Mouse (Mus musculus) granulocyte monocyte progenitor cell, adult 5-6 weeks (primary cell): ENCODE measurements around the gene Nfatc4. TPM values are rescaled to one million over a fixed set of nuclear protein-coding genes. Genes with fewer than 3 reads are reported as not detected.
A peak's percentile ranks its signal among the peaks of the same experiment; 100 is the strongest.

Experiments
- ATAC-seq: replicated peaks from 2 replicates; pipeline ENCODE4 v1.8.0; 2016; ENCODE audit warnings: mild to moderate bottlenecking, moderate TSS enrichment, inconsistent platforms; ENCODE audit not compliant: poor library complexity, severe bottlenecking
- total RNA-seq, 2 experiments: library from RNA; stranded (forward) in 1 of 2; stranded (reverse) in 1 of 2; fragments of 200-712, 200-1000 nt in 1 of 2; fragments of >200 nt in 1 of 2; fragmentation: Nextera tagmentation in 1 of 2; gene quantifications; 2 replicates each; pipeline ENCODE4 v1.2.3; 2014 to 2017

The Nfatc4 gene
- total RNA-seq, 2 experiments from 2014 or later = not detected

DNA sequence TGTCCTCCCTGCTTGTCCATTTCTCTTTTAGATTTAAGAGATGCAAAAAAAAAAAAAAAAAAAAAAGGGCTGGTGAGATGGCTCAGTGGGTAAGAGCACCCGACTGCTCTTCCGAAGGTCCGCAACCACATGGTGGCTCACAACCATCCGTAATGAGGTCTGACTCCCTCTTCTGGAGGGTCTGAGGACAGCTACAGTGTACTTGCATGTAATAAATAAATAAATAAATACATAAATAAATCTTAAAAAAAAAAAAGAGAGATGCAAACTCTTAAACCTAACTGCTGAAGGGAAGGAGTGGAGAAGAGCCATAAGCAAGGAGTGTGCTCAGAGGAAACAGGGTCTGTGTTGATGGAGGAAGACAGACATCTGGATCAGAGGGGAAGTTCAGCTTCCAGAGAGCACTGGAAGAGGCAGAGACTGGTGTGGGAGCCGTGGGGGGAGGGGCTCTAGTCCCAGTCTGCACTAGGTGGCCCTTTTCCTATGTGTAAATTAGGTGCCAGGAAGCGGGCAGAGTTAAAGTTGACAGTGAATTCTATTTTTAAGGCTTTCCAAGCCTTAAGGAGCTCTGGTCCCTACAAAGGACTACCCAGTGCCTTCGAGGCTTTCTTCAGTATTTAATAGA, 55.5 kb downstream of the Nfatc4 start:
- no peak for ATAC-seq

DNA sequence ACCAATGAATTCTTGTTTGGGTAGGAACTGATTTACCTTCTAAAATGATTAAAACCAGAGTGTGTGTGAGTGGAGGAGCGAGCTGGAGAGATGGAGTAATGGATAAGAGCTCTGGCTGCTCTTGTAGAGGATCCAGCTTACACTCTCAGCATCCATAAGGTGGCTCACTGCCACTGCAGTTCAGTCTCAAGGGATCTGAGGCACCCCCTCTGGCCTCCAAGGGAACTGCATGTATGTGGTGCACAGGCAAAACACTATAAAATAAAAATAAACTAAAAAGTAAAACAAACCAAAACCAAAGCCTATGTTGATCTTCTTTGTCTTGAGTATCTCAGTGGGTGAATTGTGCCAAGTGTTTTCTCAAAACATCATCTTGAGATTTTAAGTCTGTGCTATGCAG, 56.7 kb downstream of the Nfatc4 start:
- ATAC-seq = peak; percentile 85

DNA sequence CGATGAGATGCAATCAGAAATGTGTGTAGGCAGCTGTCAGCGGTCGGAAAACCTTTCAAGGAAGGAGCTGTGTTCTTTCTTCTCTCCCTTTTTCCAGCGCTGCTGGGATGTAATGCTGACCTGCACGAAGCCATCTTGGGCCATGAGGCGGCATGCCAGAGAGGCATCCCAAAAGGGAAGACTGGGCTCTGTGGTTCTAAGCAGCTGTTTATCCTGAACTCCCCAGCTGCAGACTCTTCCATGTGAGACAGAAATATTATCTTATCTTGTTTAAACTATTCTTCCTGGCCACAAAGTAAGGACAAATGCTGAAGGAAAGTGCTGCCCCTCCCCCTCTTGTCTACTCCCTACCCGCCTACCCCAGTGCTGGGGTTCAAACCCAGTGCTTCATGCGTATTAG, 58.0 kb downstream of the Nfatc4 start:
- ATAC-seq = no peak

DNA sequence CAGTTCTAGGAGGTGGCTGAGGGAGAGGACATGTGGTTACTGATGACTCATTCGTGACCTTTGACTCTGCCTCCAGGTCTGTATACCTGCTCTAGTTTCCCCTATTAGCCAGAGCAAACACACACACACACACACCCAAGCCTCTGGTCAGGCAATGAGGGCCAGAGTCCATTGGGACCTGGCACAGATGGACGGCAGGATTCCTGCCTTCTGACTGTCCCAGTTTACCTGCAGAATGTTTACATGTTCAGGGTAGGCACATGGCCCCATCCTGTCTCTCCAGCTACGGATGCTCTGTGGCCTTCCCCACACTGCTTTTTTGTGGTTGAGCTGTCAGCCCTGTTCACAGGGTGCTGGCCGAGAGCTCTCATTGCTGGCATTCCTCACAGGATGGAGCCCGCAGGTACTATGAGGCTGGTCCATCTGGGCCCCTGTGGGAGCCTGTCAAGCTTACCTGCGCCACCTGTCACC, 59.3 kb downstream of the Nfatc4 start:
- ATAC-seq = no peak

DNA sequence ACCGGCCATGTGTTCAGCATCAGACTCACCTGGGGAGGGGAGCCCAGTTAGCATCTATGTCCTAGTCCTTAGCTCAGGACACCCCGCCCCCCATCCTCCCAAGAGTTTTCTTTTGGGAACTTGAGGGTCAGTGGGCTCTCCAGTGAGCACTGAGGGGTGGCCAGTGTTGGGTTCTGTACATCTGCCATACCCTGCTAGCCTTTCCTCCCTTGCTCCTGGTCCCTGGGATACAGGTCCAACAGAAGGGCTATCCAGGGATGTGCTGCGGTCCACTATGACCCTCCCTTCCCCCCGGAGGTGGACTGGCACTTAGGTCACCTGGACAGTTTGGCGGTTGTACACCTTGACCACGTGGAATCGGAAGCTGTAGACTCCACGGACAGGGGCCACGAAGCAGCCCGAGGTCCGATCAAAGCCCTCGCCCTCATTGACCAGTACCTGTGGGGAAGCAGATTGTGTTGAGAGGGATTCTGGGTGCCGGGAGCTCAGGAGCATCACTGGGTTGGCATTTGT, 60.3 kb downstream of the Nfatc4 start:
- no peak for ATAC-seq

Other genes starting within 250 kb of the Nfatc4 start
Only the 30 nearest of the 34 such genes appear.
- 330 and 352 TPM in 2 replicates for gene Psme2, start 232.0 kb upstream of the Nfatc4 start, total RNA-seq (2014; fragmentation: Nextera tagmentation)
- gene Psme2, start 232.0 kb upstream of the Nfatc4 start, total RNA-seq (2017) = 225 and 247 TPM in 2 replicates
- 20.1 and 21.9 TPM in 2 replicates for gene Rnf31, start 231.4 kb upstream of the Nfatc4 start, total RNA-seq (2014; fragmentation: Nextera tagmentation)
- 9.1 and 19.8 TPM in 2 replicates for gene Rnf31, start 231.4 kb upstream of the Nfatc4 start, total RNA-seq (2017)
- 23.4 and 31.2 TPM in 2 replicates for gene Irf9, start 219.6 kb upstream of the Nfatc4 start, total RNA-seq (2014; fragmentation: Nextera tagmentation)
- gene Irf9, start 219.6 kb upstream of the Nfatc4 start, total RNA-seq (2017) = 21.9 and 27.4 TPM in 2 replicates
- gene Rec8, start 205.1 kb upstream of the Nfatc4 start, total RNA-seq (2014; fragmentation: Nextera tagmentation) = 1.0 TPM in 1 of 2 replicates, not detected in the other
- gene Rec8, start 205.1 kb upstream of the Nfatc4 start, total RNA-seq (2017) = 0.26 TPM in 1 of 2 replicates, not detected in the other
- gene Ipo4, start 187.2 kb upstream of the Nfatc4 start, total RNA-seq (2014; fragmentation: Nextera tagmentation) = 47.3 and 49.7 TPM in 2 replicates
- gene Ipo4, start 187.2 kb upstream of the Nfatc4 start, total RNA-seq (2017) = 14.3 and 25.5 TPM in 2 replicates
- gene Gm49378, start 185.2 kb upstream of the Nfatc4 start, total RNA-seq (2014; fragmentation: Nextera tagmentation) = 8.5 and 9.1 TPM in 2 replicates
- gene Gm49378, start 185.2 kb upstream of the Nfatc4 start, total RNA-seq (2017) = 3.5 and 4.0 TPM in 2 replicates
- 35.0 and 59.0 TPM in 2 replicates for gene Tm9sf1, start 179.3 kb upstream of the Nfatc4 start, total RNA-seq (2014; fragmentation: Nextera tagmentation)
- 48.6 and 52.9 TPM in 2 replicates for gene Tm9sf1, start 179.3 kb upstream of the Nfatc4 start, total RNA-seq (2017)
- gene Tssk4, start 173.0 kb upstream of the Nfatc4 start, total RNA-seq (2014; fragmentation: Nextera tagmentation) = 3.0 TPM in 1 of 2 replicates, not detected in the other
- gene Tssk4, start 173.0 kb upstream of the Nfatc4 start, total RNA-seq (2017) = 1.1 TPM in 1 of 2 replicates, not detected in the other
- gene Mdp1, start 162.6 kb upstream of the Nfatc4 start, total RNA-seq (2014; fragmentation: Nextera tagmentation) = 22.9 and 29.3 TPM in 2 replicates
- 21.5 and 22.6 TPM in 2 replicates for gene Mdp1, start 162.6 kb upstream of the Nfatc4 start, total RNA-seq (2017)
- gene Gmpr2, start 151.2 kb upstream of the Nfatc4 start, total RNA-seq (2014; fragmentation: Nextera tagmentation) = 33.9 and 37.7 TPM in 2 replicates
- 47.1 and 57.0 TPM in 2 replicates for gene Gmpr2, start 151.2 kb upstream of the Nfatc4 start, total RNA-seq (2017)
- gene Nedd8, start 151.0 kb upstream of the Nfatc4 start, total RNA-seq (2014; fragmentation: Nextera tagmentation) = 364 and 474 TPM in 2 replicates
- gene Nedd8, start 151.0 kb upstream of the Nfatc4 start, total RNA-seq (2017) = 274 and 353 TPM in 2 replicates
- 19.0 and 24.0 TPM in 2 replicates for gene Tinf2, start 141.3 kb upstream of the Nfatc4 start, total RNA-seq (2014; fragmentation: Nextera tagmentation)
- 25.7 and 27.0 TPM in 2 replicates for gene Tinf2, start 141.3 kb upstream of the Nfatc4 start, total RNA-seq (2017)
- gene Tgm1, start 109.2 kb upstream of the Nfatc4 start, total RNA-seq (2014; fragmentation: Nextera tagmentation) = 0.85 and 1.8 TPM in 2 replicates
- gene Tgm1, start 109.2 kb upstream of the Nfatc4 start, total RNA-seq (2017) = 1.4 and 4.3 TPM in 2 replicates
- gene Rabggta, start 100.9 kb upstream of the Nfatc4 start, total RNA-seq (2014; fragmentation: Nextera tagmentation) = 17.9 and 20.4 TPM in 2 replicates
- gene Rabggta, start 100.9 kb upstream of the Nfatc4 start, total RNA-seq (2017) = 8.5 and 12.8 TPM in 2 replicates
- gene Dhrs1, start 77.5 kb upstream of the Nfatc4 start, total RNA-seq (2014; fragmentation: Nextera tagmentation) = 54.7 and 67.7 TPM in 2 replicates
- 18.0 and 30.7 TPM in 2 replicates for gene Dhrs1, start 77.5 kb upstream of the Nfatc4 start, total RNA-seq (2017)
- gene Nop9, start 77.5 kb upstream of the Nfatc4 start, total RNA-seq (2014; fragmentation: Nextera tagmentation) = 30.9 and 36.6 TPM in 2 replicates
- gene Nop9, start 77.5 kb upstream of the Nfatc4 start, total RNA-seq (2017) = 35.7 and 38.6 TPM in 2 replicates
- gene Cideb, start 64.7 kb upstream of the Nfatc4 start, total RNA-seq (2014; fragmentation: Nextera tagmentation) = not detected in 2 replicates
- gene Cideb, start 64.7 kb upstream of the Nfatc4 start, total RNA-seq (2017) = not detected in 2 replicates
- gene Ltb4r2, start 61.7 kb upstream of the Nfatc4 start, total RNA-seq (2014; fragmentation: Nextera tagmentation) = 0.56 and 2.1 TPM in 2 replicates
- gene Ltb4r2, start 61.7 kb upstream of the Nfatc4 start, total RNA-seq (2017) = 0.34 TPM in 1 of 2 replicates, not detected in the other
- 19.4 and 23.3 TPM in 2 replicates for gene Ltb4r1, start 57.2 kb upstream of the Nfatc4 start, total RNA-seq (2014; fragmentation: Nextera tagmentation)
- gene Ltb4r1, start 57.2 kb upstream of the Nfatc4 start, total RNA-seq (2017) = 19.8 and 25.8 TPM in 2 replicates
- gene Adcy4, start 39.0 kb upstream of the Nfatc4 start, total RNA-seq (2014; fragmentation: Nextera tagmentation) = not detected in 2 replicates
- gene Adcy4, start 39.0 kb upstream of the Nfatc4 start, total RNA-seq (2017) = not detected in 2 replicates
- 104 and 157 TPM in 2 replicates for gene Ripk3, start 34.3 kb upstream of the Nfatc4 start, total RNA-seq (2014; fragmentation: Nextera tagmentation)
- 40.9 and 42.4 TPM in 2 replicates for gene Ripk3, start 34.3 kb upstream of the Nfatc4 start, total RNA-seq (2017)
- 4.1 and 7.6 TPM in 2 replicates for gene Nynrin, start 30.9 kb downstream of the Nfatc4 start, total RNA-seq (2014; fragmentation: Nextera tagmentation)
- gene Nynrin, start 30.9 kb downstream of the Nfatc4 start, total RNA-seq (2017) = 2.4 and 3.3 TPM in 2 replicates
- gene Cbln3, start 61.2 kb downstream of the Nfatc4 start, total RNA-seq (2014; fragmentation: Nextera tagmentation) = not detected in 2 replicates
- gene Cbln3, start 61.2 kb downstream of the Nfatc4 start, total RNA-seq (2017) = not detected in 2 replicates
- gene Khnyn, start 61.8 kb downstream of the Nfatc4 start, total RNA-seq (2014; fragmentation: Nextera tagmentation) = 8.8 and 12.8 TPM in 2 replicates
- 12.4 and 14.7 TPM in 2 replicates for gene Khnyn, start 61.8 kb downstream of the Nfatc4 start, total RNA-seq (2017)
- 13.8 and 15.3 TPM in 2 replicates for gene Sdr39u1, start 77.1 kb downstream of the Nfatc4 start, total RNA-seq (2014; fragmentation: Nextera tagmentation)
- 6.5 and 13.5 TPM in 2 replicates for gene Sdr39u1, start 77.1 kb downstream of the Nfatc4 start, total RNA-seq (2017)
- gene Cma1, start 121.5 kb downstream of the Nfatc4 start, total RNA-seq (2014; fragmentation: Nextera tagmentation) = not detected in 2 replicates
- gene Cma1, start 121.5 kb downstream of the Nfatc4 start, total RNA-seq (2017) = 0.15 TPM in 1 of 2 replicates, not detected in the other
- gene Cma2, start 127.8 kb downstream of the Nfatc4 start, total RNA-seq (2014; fragmentation: Nextera tagmentation) = not detected in 2 replicates
- gene Cma2, start 127.8 kb downstream of the Nfatc4 start, total RNA-seq (2017) = not detected in 2 replicates
- not detected in 2 replicates for gene Mcpt1, start 194.8 kb downstream of the Nfatc4 start, total RNA-seq (2014; fragmentation: Nextera tagmentation)
- not detected in 2 replicates for gene Mcpt1, start 194.8 kb downstream of the Nfatc4 start, total RNA-seq (2017)
- not detected in 2 replicates for gene Mcpt9, start 207.4 kb downstream of the Nfatc4 start, total RNA-seq (2014; fragmentation: Nextera tagmentation)
- not detected in 2 replicates for gene Mcpt9, start 207.4 kb downstream of the Nfatc4 start, total RNA-seq (2017)
- not detected in 2 replicates for gene Mcpt2, start 218.9 kb downstream of the Nfatc4 start, total RNA-seq (2014; fragmentation: Nextera tagmentation)
- not detected in 2 replicates for gene Mcpt2, start 218.9 kb downstream of the Nfatc4 start, total RNA-seq (2017)